Mouse (Mus musculus): ENCODE results near the gene Cntln. TPM values are rescaled to one million over a fixed set of nuclear protein-coding genes. Genes with fewer than 3 reads are reported as not detected.

Cntln gene
- polyA plus RNA-seq, 1 experiment from 2014 or later, result 5.7 TPM

DNA sequence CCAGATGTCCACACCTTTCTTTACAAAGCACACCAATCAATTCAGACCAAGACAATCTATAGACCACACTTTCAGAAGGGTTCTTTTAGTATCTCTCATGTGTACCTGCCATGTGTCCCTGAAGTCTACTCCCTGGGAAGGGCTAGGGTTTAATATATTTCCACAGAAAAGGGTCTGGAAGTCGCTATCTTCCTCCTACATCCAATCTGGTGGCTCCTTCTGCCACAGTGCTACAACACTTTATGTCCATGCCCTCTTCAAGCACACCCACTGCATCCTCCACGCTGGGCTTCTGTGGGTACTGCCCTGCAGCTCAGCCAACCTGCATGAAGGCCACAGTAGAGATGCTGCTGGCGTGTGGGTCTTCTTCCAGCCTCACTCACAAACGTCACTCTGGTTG lies 291.4 kb downstream of the Cntln start:
- 87% methylated on average over 4 of the region's 4 CpGs for WGBS

DNA sequence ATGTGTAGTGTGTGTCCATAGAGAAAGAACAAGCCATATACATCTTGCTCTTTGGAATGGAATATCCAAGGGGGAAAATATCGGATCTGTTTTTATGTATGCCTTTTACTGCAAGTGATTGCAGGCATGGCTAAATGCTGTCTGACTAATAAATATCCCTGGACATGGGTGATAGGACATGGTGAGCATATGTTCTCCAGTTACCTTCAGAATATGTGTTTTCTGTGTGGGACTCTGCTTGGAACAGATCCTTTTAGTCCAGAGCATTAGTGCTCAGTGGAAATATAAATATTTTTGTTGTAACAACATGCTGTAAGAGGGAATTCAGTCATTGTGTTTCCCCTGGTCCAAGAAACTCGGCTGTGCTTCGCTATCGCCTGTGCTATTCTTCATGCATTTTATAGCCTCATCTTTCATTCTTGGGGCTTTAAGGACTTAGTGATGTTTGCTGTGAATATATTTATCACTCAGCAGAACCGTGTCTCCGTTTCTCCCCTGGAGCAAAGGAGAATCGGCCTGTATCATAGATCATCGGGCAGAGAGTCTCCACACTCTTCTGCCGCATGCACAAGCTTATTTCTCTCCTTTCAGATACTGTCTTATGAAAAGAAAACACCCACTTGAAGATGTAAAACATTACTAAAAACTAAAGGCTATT lies 294.4 kb downstream of the Cntln start:
- Histone ChIP-seq H3K9ac (no peak overlapping the region), H3K27ac (no peak overlapping the region), H3K4me3 (no peak overlapping the region), H3K4me2 (no peak overlapping the region), H3K4me1 (no peaks in the 10 kb centered on the region), H3K36me3 (replicated peaks) (no peaks in the 10 kb centered on the region), H3K9me3 (no peaks in the 10 kb centered on the region), H3K27me3 (replicated peaks) (no peaks in the 10 kb centered on the region)
- no peak for ATAC-seq (replicated peaks)
- 84% methylated on average over 9 of the region's 9 CpGs for WGBS

More for the DNA sequence above, 291.4 kb downstream of the Cntln start:
- Histone ChIP-seq H3K9me3 (no peaks in the 10 kb centered on the region), H3K4me3 (no peak overlapping the region), H3K27me3 (replicated peaks) (no peaks in the 10 kb centered on the region), H3K4me2 (no peak overlapping the region), H3K27ac (no peak overlapping the region), H3K36me3 (replicated peaks) (no peaks in the 10 kb centered on the region), H3K4me1 (no peaks in the 10 kb centered on the region), H3K9ac (no peak overlapping the region)
- no peak for ATAC-seq (replicated peaks)

Other genes with a start within 250 kb of the Cntln start
- gene Bnc2, start 209.0 kb upstream of the Cntln start, polyA plus RNA-seq (2015; fragmentation: Nextera tagmentation; extraction: Ambion mirVana), result 27.4 and 35.7 TPM in 2 replicates

Measured in midbrain, embryonic 15.5 days (tissue).